Mouse (Mus musculus) liver, embryonic 16.5 days (tissue): Measurements from ENCODE around the gene Prr23a3. TPM values are rescaled to one million over a fixed set of nuclear protein-coding genes. Genes with fewer than 3 reads are reported as not detected.

ENCODE experiments used
- ATAC-seq: fragments of 200-750 bp; cut with Nextera tagmentation; 2 replicates; pipeline ENCODE4 v1.8.0; 2017; ENCODE audit warnings: low read depth, mild to moderate bottlenecking, moderate number of reproducible peaks, moderate library complexity
- H3K27ac ChIP-seq: fragments of 300-500 bp; sonication (generic); 2 replicates; pipeline ENCODE4 v1.5.1; 2014; ENCODE audit warnings: mild to moderate bottlenecking, low read length
- H3K27me3 ChIP-seq: fragments of 300-500 bp; sonication (generic); 2 replicates; pipeline ENCODE4 v1.6.1; 2014; ENCODE audit warnings: low read depth, low read length, mixed read lengths; ENCODE audit not compliant: control insufficient read depth, insufficient read depth
- H3K36me3 ChIP-seq: fragments of 300-500 bp; sonication (generic); 2 replicates; pipeline ENCODE4 v1.6.1; 2014; ENCODE audit warnings: mild to moderate bottlenecking; ENCODE audit not compliant: control insufficient read depth, insufficient read depth
- H3K4me1 ChIP-seq: fragments of 300-500 bp; sonication (generic); 2 replicates; pipeline ENCODE4 v1.6.1; 2014; ENCODE audit warnings: low read depth, low read length, mixed read lengths; ENCODE audit not compliant: control insufficient read depth
- H3K4me2 ChIP-seq: fragments of 300-500 bp; sonication (generic); 2 replicates; pipeline ENCODE4 v1.6.1; 2014; ENCODE audit warnings: low read depth, low read length, mixed read lengths
- H3K4me3 ChIP-seq: fragments of 300-500 bp; sonication (generic); 2 replicates; pipeline ENCODE4 v1.5.1; 2014; ENCODE audit warnings: low read depth, mild to moderate bottlenecking, low read length
- H3K9ac ChIP-seq: fragments of 300-500 bp; sonication (generic); 2 replicates; pipeline ENCODE4 v1.6.1; 2014; ENCODE audit warnings: low read depth, low read length
- H3K9me3 ChIP-seq: fragments of 300-500 bp; sonication (generic); replicated peaks from 2 replicates; pipeline ENCODE4 v1.6.1; 2016; ENCODE audit warnings: low read length; ENCODE audit not compliant: control insufficient read depth
- WGBS: fragments of 180-500 bp; shearing (Covaris S2); extraction: QIAGEN DNeasy Blood & Tissue Kit; methylation state at CpG from one replicate; pipeline ENCODE4 v1.1.7; 2014; ENCODE audit not compliant: insufficient replicate concordance; 5-methylcytosine and 5-hydroxymethylcytosine counted together
- polyA plus RNA-seq: library from polyadenylated mRNA; unstranded; fragments of >200 nt; fragmentation: Nextera tagmentation; extraction: Ambion mirVana; gene quantifications from 2 replicates; pipeline ENCODE4 v1.2.1, GENCODE M21; 2015

Prr23a3 gene
- not detected in 2 replicates for polyA plus RNA-seq

DNA sequence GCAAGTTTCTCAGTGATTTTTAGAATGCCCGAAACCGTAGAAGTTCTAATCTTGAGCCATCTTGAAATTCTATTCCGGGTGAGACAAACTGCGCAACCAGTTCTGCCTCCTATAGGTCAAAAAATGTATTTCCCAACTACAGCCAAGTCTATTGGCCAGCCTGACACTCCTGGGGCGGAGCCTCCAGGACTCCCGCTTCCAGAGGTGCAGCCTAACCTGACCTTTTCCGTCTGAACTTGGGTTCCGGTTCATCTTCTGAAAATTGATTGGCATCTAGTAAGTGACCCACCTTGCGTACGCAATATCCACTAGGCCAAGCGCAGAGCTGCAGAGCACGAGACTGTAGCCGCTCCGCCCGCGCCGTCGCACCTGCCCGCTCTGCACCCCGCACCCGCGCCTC is at the start of gene Prr23a3:
TSS of gene Prr23a3 (plus strand) at position 197 of the 400 bp plus-strand sequence.
- no peaks in the 10 kb centered on the region; the same call in 1 of the 2 replicates for H3K9me3 ChIP-seq
- no peak within 1 kb of the TSS for H3K4me2 ChIP-seq
- H3K27me3 ChIP-seq: no peaks in the 10 kb centered on the region
- H3K4me1 ChIP-seq: no peaks in the 10 kb centered on the region
- no peak for ATAC-seq
- no peaks in the 10 kb centered on the region for H3K36me3 ChIP-seq
- H3K4me3 ChIP-seq: no peak within 1 kb of the TSS
- no peak within 1 kb of the TSS for H3K9ac ChIP-seq
- 40% methylated on average over 22 of the region's 22 CpGs for WGBS
- no peak within 1 kb of the TSS for H3K27ac ChIP-seq

- WGBS: 47% methylated on average over 3 of the region's 3 CpGs
- H3K9ac ChIP-seq: no peak overlapping the region
These were observed 48.5 kb upstream of the Prr23a3 start for GRCm38 (mm10) chr9:98816066-98816465.

GRCm38 (mm10) chr9:98817592-98817991 is 47.0 kb upstream of the Prr23a3 start:
- ATAC-seq: no peak
- H3K36me3 ChIP-seq: no peaks in the 10 kb centered on the region
- H3K4me2 ChIP-seq: no peak overlapping the region
- H3K27me3 ChIP-seq: no peaks in the 10 kb centered on the region
- no peaks in the 10 kb centered on the region for H3K9me3 ChIP-seq
- H3K27ac ChIP-seq: no peak overlapping the region
- no peaks in the 10 kb centered on the region for H3K4me1 ChIP-seq
- WGBS: 69% methylated on average over 7 of the region's 7 CpGs
- H3K4me3 ChIP-seq: no peak overlapping the region
- no peak overlapping the region for H3K9ac ChIP-seq

More at GRCm38 (mm10) chr9:98816066-98816465, 48.5 kb upstream of the Prr23a3 start:
- H3K4me2 ChIP-seq: no peak overlapping the region
- no peak overlapping the region for H3K4me3 ChIP-seq
- H3K27ac ChIP-seq: no peak overlapping the region
- H3K4me1 ChIP-seq: no peaks in the 10 kb centered on the region
- ATAC-seq: no peak
- no peaks in the 10 kb centered on the region for H3K27me3 ChIP-seq
- H3K36me3 ChIP-seq: no peaks in the 10 kb centered on the region
- no peaks in the 10 kb centered on the region for H3K9me3 ChIP-seq

DNA sequence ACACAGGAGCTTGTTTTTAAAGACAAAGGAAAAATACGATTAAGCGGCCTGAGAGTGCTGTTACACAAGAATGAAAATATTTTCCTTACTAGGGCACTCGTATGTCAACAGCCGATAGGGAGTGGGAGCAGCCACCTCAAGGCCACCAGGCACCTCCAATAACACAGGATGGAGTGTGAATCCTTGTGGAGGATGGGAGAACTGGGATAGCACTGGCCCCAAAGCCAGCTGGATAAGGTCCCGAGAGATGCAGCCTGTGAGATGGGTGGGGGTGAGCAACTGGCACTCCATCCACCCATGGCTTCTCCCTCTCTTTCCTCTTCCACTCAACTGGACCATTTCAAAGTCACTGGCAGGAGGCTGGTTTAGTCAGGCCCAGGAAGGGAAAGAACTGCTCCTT is 45.6 kb upstream of the Prr23a3 start:
- no peaks in the 10 kb centered on the region for H3K27me3 ChIP-seq
- no peak overlapping the region for H3K4me3 ChIP-seq
- H3K36me3 ChIP-seq: no peaks in the 10 kb centered on the region
- no peak overlapping the region for H3K4me2 ChIP-seq
- ATAC-seq: no peak
- no peaks in the 10 kb centered on the region for H3K9me3 ChIP-seq
- H3K9ac ChIP-seq: no peak overlapping the region
- whole genome bisulfite sequencing: 55% methylated on average over 5 of the region's 5 CpGs
- no peak overlapping the region for H3K27ac ChIP-seq
- H3K4me1 ChIP-seq: no peaks in the 10 kb centered on the region

- ATAC-seq: no peak
- WGBS: 52% methylated on average over 2 of the region's 2 CpGs
- no peaks in the 10 kb centered on the region for H3K36me3 ChIP-seq
These were observed 45.1 kb upstream of the Prr23a3 start for GRCm38 (mm10) chr9:98819481-98819880.

GRCm38 (mm10) chr9:98820461-98820860 is 44.1 kb upstream of the Prr23a3 start:
- Histone ChIP-seq H3K4me3 (no peak overlapping the region), H3K27ac (no peak overlapping the region), H3K27me3 (no peaks in the 10 kb centered on the region), H3K4me2 (no peak overlapping the region), H3K9ac (no peak overlapping the region), H3K9me3 (no peaks in the 10 kb centered on the region), H3K36me3 (no peaks in the 10 kb centered on the region), H3K4me1 (no peaks in the 10 kb centered on the region)
- WGBS: 59% methylated on average over 4 of the region's 4 CpGs
- no peak for ATAC-seq

More at GRCm38 (mm10) chr9:98819481-98819880, 45.1 kb upstream of the Prr23a3 start:
- H3K27ac ChIP-seq: no peak overlapping the region
- no peaks in the 10 kb centered on the region for H3K9me3 ChIP-seq
- no peak overlapping the region for H3K4me2 ChIP-seq
- H3K27me3 ChIP-seq: no peaks in the 10 kb centered on the region
- H3K9ac ChIP-seq: no peak overlapping the region
- no peaks in the 10 kb centered on the region for H3K4me1 ChIP-seq
- H3K4me3 ChIP-seq: no peak overlapping the region

DNA sequence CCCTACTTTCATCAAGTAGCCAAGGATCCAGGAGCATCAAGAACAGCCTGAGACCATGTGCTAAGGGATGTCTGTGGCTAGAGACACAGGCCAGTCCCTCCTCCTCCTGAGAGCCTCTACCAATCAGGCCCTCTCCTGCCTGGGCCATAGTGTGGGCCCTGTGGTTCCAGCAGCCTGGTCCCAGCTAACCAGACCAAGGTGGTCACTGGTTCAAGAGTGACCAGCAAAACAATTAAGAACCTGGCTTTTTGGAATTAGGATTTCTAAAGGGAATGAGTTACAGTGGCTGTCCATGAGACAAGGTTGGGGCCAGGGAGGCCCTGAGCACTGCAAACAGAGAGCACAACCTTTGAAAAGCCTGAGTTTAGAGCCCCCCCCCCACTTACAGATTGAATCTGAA is 43.5 kb upstream of the Prr23a3 start:
- no peaks in the 10 kb centered on the region for H3K27me3 ChIP-seq
- no peak overlapping the region for H3K27ac ChIP-seq
- ATAC-seq: no peak
- H3K4me1 ChIP-seq: no peaks in the 10 kb centered on the region
- H3K4me3 ChIP-seq: no peak overlapping the region
- H3K9ac ChIP-seq: no peak overlapping the region
- H3K36me3 ChIP-seq: no peaks in the 10 kb centered on the region
- no peaks in the 10 kb centered on the region for H3K9me3 ChIP-seq
- H3K4me2 ChIP-seq: no peak overlapping the region

DNA sequence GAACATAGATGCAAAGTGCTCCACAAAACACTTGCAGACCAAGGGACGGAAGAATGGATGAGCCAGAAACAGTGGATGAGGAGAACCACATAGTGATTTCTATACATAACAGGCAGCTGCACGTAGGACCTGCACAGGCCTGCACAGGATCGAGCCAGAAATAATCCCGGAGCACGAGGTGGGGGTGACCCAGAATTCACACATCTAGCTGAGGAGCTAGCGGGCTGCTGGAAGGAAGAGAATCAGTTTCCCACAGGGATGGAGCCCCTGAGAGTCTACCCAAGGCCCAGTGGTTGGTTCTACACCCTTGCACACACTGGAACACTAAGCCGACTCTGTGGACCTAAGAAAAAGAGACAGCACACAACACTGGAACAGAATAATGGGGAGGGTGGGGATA is 40.8 kb upstream of the Prr23a3 start:
- Histone ChIP-seq H3K4me2 (no peak overlapping the region), H3K36me3 (no peaks in the 10 kb centered on the region)

DNA sequence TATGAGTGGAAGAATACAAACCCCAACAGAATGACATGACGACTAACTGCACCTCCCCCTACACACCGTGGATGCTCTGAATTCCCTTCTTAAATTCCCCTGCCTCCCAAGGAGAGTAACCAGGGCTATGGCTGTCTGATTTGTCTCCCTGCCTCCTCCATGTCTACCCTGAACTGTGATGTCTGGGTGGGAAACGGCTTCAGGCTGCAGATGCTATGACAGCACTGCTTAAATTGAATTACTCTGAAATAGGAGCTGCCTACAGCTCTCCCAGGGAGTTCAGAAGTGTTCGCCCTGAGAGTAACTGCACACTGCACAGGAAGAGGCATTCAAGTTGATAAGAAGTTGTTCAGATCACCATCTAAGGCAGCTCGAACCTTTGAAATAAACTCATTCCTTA is 35.1 kb upstream of the Prr23a3 start:
- no peak for ATAC-seq

More for the DNA sequence above, 40.8 kb upstream of the Prr23a3 start:
- WGBS: 64% methylated on average over 7 of the region's 7 CpGs
- Histone ChIP-seq H3K27ac (no peak overlapping the region), H3K4me1 (no peaks in the 10 kb centered on the region), H3K9me3 (no peaks in the 10 kb centered on the region), H3K4me3 (no peak overlapping the region), H3K9ac (no peak overlapping the region), H3K27me3 (no peaks in the 10 kb centered on the region)
- no peak for ATAC-seq

More for the DNA sequence above, 35.1 kb upstream of the Prr23a3 start:
- Histone ChIP-seq H3K9me3 (no peaks in the 10 kb centered on the region), H3K27me3 (no peaks in the 10 kb centered on the region), H3K4me2 (no peak overlapping the region), H3K9ac (no peak overlapping the region), H3K4me1 (no peaks in the 10 kb centered on the region), H3K36me3 (no peaks in the 10 kb centered on the region), H3K27ac (no peak overlapping the region), H3K4me3 (no peak overlapping the region)
- WGBS: 45% methylated on average over 5 of the region's 5 CpGs
